Mouse (Mus musculus) hindbrain, embryonic 14.5 days (tissue): Measurements from ENCODE around the gene Zfp513. TPM values are rescaled to one million over a fixed set of nuclear protein-coding genes. Genes with fewer than 3 reads are reported as not detected.

Source experiments
- ATAC-seq: fragments of 200-750 bp; cut with Nextera tagmentation; 2 replicates; pipeline ENCODE4 v1.8.0; 2017; ENCODE audit warnings: moderate number of reproducible peaks, mild to moderate bottlenecking, moderate TSS enrichment, moderate library complexity; ENCODE audit not compliant: low FRiP score
- DNase-seq: peaks from one replicate; pipeline ENCODE4 v3.0.0-alpha.2; 2015; ENCODE audit warnings: low spot score
- H3K27ac ChIP-seq: fragments of 300-500 bp; sonication (generic); 2 replicates; pipeline ENCODE4 v1.5.1; 2014; ENCODE audit warnings: mild to moderate bottlenecking, moderate library complexity
- H3K27me3 ChIP-seq: fragments of 300-500 bp; sonication (generic); 2 replicates; pipeline ENCODE4 v1.6.1; 2014; ENCODE audit warnings: mild to moderate bottlenecking, low read length, mixed read lengths; ENCODE audit not compliant: control insufficient read depth, insufficient read depth
- H3K36me3 ChIP-seq: fragments of 300-500 bp; sonication (generic); replicated peaks from 2 replicates; pipeline ENCODE4 v1.6.1; 2014; ENCODE audit not compliant: control insufficient read depth, insufficient read depth
- H3K4me1 ChIP-seq: fragments of 300-500 bp; sonication (generic); replicated peaks from 2 replicates; pipeline ENCODE4 v1.6.1; 2014; ENCODE audit warnings: antibody characterized with exemption, low read length, mixed read lengths; ENCODE audit not compliant: control insufficient read depth, insufficient read depth
- H3K4me2 ChIP-seq: fragments of 300-500 bp; sonication (generic); replicated peaks from 2 replicates; pipeline ENCODE4 v1.6.1; 2014; ENCODE audit warnings: mild to moderate bottlenecking, moderate library complexity
- H3K4me3 ChIP-seq: fragments of 300-500 bp; sonication (generic); replicated peaks from 2 replicates; pipeline ENCODE4 v1.5.1; 2014; ENCODE audit warnings: mild to moderate bottlenecking, low read length
- H3K9ac ChIP-seq: fragments of 300-500 bp; sonication (generic); 2 replicates; pipeline ENCODE4 v1.6.1; 2014
- H3K9me3 ChIP-seq: fragments of 300-500 bp; sonication (generic); 2 replicates; pipeline ENCODE4 v1.6.1; 2016; ENCODE audit warnings: low read length; ENCODE audit not compliant: control insufficient read depth
- WGBS: fragments of 180-500 bp; shearing (Covaris S2); extraction: QIAGEN DNeasy Blood & Tissue Kit; methylation state at CpG from one replicate; pipeline ENCODE4 v1.1.7; 2014; 5-methylcytosine and 5-hydroxymethylcytosine counted together
- polyA plus RNA-seq: library from polyadenylated mRNA; unstranded; fragments of >200 nt; fragmentation: Nextera tagmentation; extraction: Ambion mirVana; gene quantifications from 2 replicates; pipeline ENCODE4 v1.2.1, GENCODE M21; 2014

Gene Zfp513
- polyA plus RNA-seq, 1 experiment from 2014 or later = 9.4 TPM

DNA sequence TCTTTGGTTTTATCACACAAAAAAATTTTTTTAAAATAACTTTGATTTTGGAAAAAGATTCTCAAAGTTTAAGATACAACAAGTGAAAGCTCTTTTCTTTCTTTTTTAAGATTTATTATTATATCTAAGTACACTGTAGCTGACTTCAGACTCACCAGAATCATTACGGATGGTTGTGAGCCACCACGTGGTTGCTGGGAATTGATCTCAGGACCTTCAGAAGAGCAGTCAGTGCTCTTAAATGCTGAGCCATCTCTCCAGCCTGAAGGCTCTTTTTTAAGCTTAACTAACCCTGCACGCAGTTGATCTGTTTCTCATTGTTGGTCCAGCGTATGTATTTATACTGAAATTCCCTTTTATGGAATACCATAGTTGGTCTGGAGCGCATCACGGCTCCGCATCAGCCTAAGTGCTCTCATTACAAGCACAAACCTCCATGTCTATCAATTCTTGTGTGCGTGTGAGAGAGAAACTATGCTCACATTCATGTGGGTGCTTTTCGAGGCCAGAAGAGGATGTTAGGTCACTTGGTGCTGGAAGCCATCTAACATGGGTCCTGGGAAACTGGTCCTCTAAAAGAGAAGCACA, 20.8 kb downstream of the Zfp513 start:
- Histone ChIP-seq H3K4me3 (0 out of 2 replicates have a peak overlapping the region, but pooled peaks have one; percentile 78), H3K36me3 (0 out of 2 replicates have a peak, but pooled peaks cover 7% of the 10 kb centered on the region), H3K9ac (no peak overlapping the region), H3K27me3 (no peaks in the 10 kb centered on the region), H3K9me3 (no peaks in the 10 kb centered on the region), H3K4me2 (no peak overlapping the region; the same call in 1 of the 2 replicates), H3K27ac (peak overlapping the region; percentile 90; the same call in 1 of the 2 replicates), H3K4me1 (peaks cover 11% of the 10 kb centered on the region)
- DNase-seq (no peak), ATAC-seq (no peak)
- WGBS = 94% methylated on average over 9 of the region's 9 CpGs

DNA sequence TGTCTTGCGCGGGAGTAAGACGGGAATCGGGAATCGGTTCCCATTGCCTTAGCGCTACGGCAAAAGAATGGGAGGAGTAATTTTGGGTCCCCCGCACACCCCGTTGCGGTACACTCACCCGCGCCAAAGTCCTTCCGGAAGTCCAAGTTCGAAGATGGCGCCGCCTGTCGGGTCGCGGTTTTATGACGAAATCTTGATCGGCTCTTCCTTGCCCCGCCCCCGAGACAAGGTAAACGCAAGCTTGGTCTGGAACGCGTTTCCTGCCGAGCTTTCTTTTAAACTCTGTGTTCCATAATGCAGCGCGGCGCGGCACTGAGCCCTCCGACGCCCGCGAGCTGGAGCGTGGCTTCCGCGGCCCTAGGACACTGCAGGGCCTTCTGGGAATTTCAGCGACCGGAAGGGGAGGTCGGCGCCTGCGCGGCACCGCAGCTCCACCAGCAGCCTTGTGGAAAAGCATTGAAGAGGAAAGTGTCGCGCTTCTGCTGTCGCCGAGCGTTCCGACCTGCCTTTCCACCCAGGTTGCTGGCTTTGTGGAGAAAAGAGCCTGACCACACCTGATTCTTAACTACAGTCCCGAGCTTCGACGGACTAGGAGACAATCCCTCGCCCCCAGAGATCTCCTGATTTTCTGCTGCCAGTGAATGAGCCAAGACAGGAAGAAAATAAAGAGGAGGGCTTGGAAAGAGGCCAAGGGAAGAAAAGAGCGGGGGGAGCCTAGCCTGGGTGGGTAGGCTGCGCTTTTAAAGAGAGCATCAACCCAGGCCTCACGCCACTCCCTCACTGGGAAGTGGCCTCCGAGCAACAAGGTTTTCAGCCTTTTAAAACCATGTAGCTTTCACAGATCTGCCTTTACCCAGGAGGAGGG, 22.1 kb downstream of the Zfp513 start, which contains the start of the genes Gm29609 and Gtf3c2:
Gene Gm29609, minus strand, starts transcription at position 146 of the 865 bp plus-strand sequence.
Gene Gtf3c2, minus strand, starts transcription at position 379 of the 865 bp plus-strand sequence.
- H3K36me3 ChIP-seq = 0 out of 2 replicates have a peak, but pooled peaks cover 7% of the 10 kb centered on the region
- H3K27me3 ChIP-seq = no peaks in the 10 kb centered on the region
- peak; percentile 99 for DNase-seq
- H3K9me3 ChIP-seq = no peaks in the 10 kb centered on the region
- H3K4me3 ChIP-seq = peak within 1 kb of the TSS; percentile 78
- ATAC-seq = peak; percentile 97
- H3K9ac ChIP-seq = peak within 1 kb of the TSS; percentile 66
- peak within 1 kb of the TSS; percentile 96 for H3K4me2 ChIP-seq
- peaks cover 11% of the 10 kb centered on the region for H3K4me1 ChIP-seq
- WGBS = under 1% methylated on average over 59 of the region's 59 CpGs
- peak within 1 kb of the TSS; percentile 90 for H3K27ac ChIP-seq

DNA sequence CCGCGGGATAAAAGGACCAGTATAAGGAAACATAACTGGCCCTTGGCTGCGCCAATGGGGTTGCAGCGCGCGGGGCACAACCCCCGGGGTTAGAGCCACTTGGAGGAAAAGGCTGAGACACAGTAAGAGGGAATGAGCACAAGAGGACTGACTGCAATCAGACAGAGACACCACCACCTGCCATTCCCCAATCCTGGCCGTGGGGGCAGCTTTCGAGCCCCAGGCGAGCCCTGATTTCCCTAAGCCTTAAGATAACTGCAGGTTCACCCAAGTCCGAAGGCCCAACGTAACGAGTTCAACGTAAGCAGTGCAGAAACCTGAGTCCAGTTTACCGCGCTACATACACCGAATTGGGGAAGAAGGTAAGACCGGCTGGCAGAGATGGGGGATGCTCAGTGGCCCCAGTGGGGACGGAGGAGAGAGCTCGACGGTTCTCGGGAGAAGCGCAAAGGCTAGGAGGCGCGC, 22.8 kb downstream of the Zfp513 start:
- H3K4me3 ChIP-seq = peak overlapping the region; percentile 78
- DNase-seq (no peak), ATAC-seq (peak; percentile 76)
- H3K4me2 ChIP-seq = peak overlapping the region; percentile 96
- H3K36me3 ChIP-seq = peaks cover 13% of the 10 kb centered on the region
- peak overlapping the region; percentile 90 for H3K27ac ChIP-seq
- H3K9ac ChIP-seq = peak overlapping the region; percentile 66
- no peaks in the 10 kb centered on the region for H3K9me3 ChIP-seq
- H3K4me1 ChIP-seq = peaks cover 11% of the 10 kb centered on the region
- WGBS = 0% methylated on average over 25 of the region's 25 CpGs
- no peaks in the 10 kb centered on the region for H3K27me3 ChIP-seq

DNA sequence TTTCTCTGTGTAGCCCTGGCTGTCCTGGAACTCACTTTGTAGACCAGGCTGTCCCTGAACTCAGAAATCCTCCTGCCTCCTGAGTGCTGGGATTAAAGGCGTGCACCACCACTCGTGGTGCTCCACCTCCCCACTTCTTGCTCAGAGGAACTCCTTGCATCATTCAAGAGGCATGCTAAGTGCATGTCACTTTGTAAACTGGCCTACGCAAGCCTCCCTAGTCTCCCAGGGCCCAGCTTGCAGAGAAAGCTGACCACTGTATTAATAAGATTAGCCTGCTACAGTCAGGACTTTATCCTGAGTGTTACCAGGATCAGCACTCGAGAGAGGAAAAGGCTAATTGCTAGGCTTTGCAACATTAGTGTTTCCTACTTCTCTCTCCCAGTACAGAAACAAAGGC, 33.5 kb downstream of the Zfp513 start:
- no peaks in the 10 kb centered on the region for H3K4me1 ChIP-seq
- H3K27ac ChIP-seq = no peak overlapping the region
- DNase-seq = no peak
- ATAC-seq = no peak
- H3K27me3 ChIP-seq = no peaks in the 10 kb centered on the region
- H3K9me3 ChIP-seq = no peaks in the 10 kb centered on the region
- H3K4me2 ChIP-seq = no peak overlapping the region
- no peak overlapping the region for H3K9ac ChIP-seq
- 92% methylated on average over 4 of the region's 4 CpGs for WGBS
- no peak overlapping the region for H3K4me3 ChIP-seq
- peaks cover 98% of the 10 kb centered on the region for H3K36me3 ChIP-seq

DNA sequence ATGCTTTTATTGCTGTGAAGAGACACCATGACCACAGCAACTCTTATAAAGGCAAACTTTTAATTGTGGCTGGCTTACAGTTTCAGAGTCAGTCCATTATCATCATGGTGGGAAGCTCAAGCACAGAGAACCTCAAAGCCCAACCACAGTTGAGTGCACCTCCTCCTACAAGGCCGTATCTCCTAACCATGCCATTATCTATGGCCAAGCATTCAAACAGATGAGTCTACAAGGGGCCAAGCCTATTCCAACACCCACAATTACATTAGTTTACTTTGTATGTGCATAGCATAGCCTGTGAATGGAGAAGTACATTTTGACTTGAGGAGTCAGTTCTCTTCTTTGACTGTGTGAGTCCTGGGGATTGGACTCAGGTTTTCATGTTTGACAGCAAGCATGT, 37.2 kb downstream of the Zfp513 start:
- no peak overlapping the region for H3K4me2 ChIP-seq
- peaks cover 100% of the 10 kb centered on the region for H3K36me3 ChIP-seq
- H3K27ac ChIP-seq = no peak overlapping the region
- H3K4me3 ChIP-seq = no peak overlapping the region
- no peaks in the 10 kb centered on the region for H3K4me1 ChIP-seq
- H3K27me3 ChIP-seq = no peaks in the 10 kb centered on the region
- WGBS = 89% methylated on average over 1 of the region's 1 CpGs
- DNase-seq = no peak
- no peak overlapping the region for H3K9ac ChIP-seq
- no peak for ATAC-seq
- no peaks in the 10 kb centered on the region for H3K9me3 ChIP-seq

DNA sequence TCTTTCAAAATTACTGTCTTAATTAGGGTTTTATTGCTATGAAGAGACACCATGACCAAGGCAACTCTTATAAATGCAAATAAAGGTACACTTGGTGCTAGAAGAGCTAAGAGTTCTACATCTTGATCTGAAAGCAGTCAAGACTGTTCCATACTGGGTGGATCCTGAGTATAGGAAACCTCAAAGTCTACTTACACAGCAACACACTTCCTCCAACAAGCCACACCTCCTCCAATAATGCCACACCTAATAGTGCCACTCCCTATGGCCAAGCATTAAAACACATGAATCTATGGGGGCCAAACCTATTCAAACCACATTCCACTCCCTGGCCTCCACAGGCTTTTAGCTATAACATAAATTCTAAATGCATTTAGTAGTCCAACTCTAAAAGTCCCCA, 39.6 kb downstream of the Zfp513 start:
- Histone ChIP-seq H3K4me3 (no peak overlapping the region), H3K36me3 (peaks cover 100% of the 10 kb centered on the region), H3K9me3 (no peaks in the 10 kb centered on the region), H3K27me3 (no peaks in the 10 kb centered on the region), H3K9ac (no peak overlapping the region), H3K4me2 (no peak overlapping the region), H3K4me1 (no peaks in the 10 kb centered on the region), H3K27ac (no peak overlapping the region)
- ATAC-seq = no peak
- DNase-seq = no peak

DNA sequence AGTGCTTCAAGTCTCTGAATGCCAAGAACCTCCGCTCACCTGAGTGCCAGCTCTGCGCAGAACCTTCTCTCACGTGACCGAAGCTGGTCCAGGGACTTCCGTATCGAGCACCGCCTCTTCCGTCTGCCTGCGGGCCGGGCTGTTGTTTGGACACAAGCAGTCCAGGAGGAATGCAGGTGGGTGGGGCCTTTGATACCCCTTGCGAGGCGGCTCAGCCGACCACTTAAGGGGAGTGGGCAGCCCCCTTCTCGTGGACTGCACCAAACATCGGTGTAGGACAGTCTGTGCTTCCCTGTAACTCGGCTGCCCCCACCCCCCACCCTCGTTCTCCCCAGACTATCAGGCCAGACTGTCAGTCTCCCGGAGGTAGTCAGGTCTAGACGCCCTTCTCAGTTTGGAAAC, 48.0 kb downstream of the Zfp513 start, which contains the start of gene Mpv17:
Gene Mpv17, minus strand, starts transcription at position 100 of the 402 bp plus-strand sequence.
- H3K4me3 ChIP-seq = peak within 1 kb of the TSS; percentile 64
- under 1% methylated on average over 19 of the region's 19 CpGs for WGBS
- ATAC-seq = peak; percentile 97
- peak within 1 kb of the TSS; percentile 81 for H3K4me2 ChIP-seq
- H3K36me3 ChIP-seq = peaks cover 34% of the 10 kb centered on the region
- no peaks in the 10 kb centered on the region for H3K27me3 ChIP-seq
- H3K4me1 ChIP-seq = peaks cover 13% of the 10 kb centered on the region
- peak; percentile 86 for DNase-seq
- H3K27ac ChIP-seq = peak within 1 kb of the TSS; percentile 71
- H3K9me3 ChIP-seq = no peaks in the 10 kb centered on the region
- peak within 1 kb of the TSS; percentile 74 for H3K9ac ChIP-seq

DNA sequence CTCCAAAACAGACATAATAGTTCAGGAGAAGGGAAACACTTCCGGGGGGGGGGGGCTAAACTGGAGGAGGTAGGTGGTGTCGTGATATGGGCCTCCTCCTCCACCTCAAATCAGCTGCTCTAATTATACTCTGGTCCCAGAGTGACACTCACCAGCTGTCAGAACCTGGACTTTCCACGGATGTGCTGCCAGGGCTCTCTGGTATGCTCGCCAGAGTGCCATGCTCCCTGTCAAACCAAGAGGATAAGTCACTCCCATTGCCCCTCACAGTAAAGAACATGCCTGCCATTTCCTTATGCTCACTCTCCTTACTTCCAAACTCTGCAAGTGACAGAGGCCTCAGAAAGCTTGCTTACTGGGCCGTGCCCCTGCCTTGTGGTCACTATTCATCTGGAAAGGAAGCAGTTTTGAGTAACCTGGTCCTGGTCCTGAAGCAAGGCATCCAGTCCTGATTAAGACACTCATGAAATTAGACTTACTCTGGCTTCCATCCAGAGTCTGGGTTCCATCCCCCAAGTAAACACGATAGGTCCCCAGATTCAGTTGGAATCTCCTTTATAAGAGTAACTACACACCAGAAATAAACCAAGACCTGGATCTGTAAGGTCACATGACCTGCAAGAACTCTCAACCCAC, 48.5 kb downstream of the Zfp513 start:
- H3K4me2 ChIP-seq = peak overlapping the region; percentile 81
- DNase-seq (no peak), ATAC-seq (peak; percentile 12; the same call in 1 of the 2 replicates)
- H3K4me3 ChIP-seq = peak overlapping the region; percentile 64
- no peaks in the 10 kb centered on the region for H3K27me3 ChIP-seq
- peak overlapping the region; percentile 74 for H3K9ac ChIP-seq
- H3K27ac ChIP-seq = peak overlapping the region; percentile 71; the same call in 1 of the 2 replicates
- H3K36me3 ChIP-seq = peaks cover 29% of the 10 kb centered on the region
- 50% methylated on average over 6 of the region's 6 CpGs for WGBS
- H3K4me1 ChIP-seq = peaks cover 13% of the 10 kb centered on the region
- no peaks in the 10 kb centered on the region for H3K9me3 ChIP-seq

DNA sequence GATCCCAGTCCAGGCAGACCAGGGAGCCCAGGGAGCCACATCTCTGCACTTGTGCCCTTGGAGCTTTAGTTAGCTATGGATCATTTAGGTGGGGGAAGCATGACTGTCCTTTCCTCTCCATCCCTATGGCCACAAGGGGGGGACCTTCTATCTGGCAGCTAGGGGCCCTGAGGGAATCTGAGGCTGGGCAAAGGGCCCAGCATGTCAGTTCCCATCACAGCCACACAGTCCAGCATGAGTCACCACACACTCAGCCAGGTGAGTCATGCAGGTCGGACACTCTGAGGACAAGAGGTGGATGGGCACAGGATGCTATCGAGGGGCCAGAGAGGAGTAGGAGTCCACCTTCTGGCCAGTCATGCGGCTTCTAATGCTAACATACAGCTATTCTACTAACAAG, 50.4 kb downstream of the Zfp513 start:
- Histone ChIP-seq H3K36me3 (peaks cover 10% of the 10 kb centered on the region), H3K27me3 (no peaks in the 10 kb centered on the region), H3K27ac (no peak overlapping the region), H3K4me2 (no peak overlapping the region), H3K4me3 (no peak overlapping the region), H3K9me3 (no peaks in the 10 kb centered on the region), H3K4me1 (peaks cover 13% of the 10 kb centered on the region), H3K9ac (no peak overlapping the region)
- ATAC-seq (no peak), DNase-seq (no peak)
- 86% methylated on average over 3 of the region's 3 CpGs for WGBS
